Mouse (Mus musculus): ENCODE data around the gene Styxl1. TPM values are rescaled to one million over a fixed set of nuclear protein-coding genes. Genes with fewer than 3 reads are reported as not detected.

Styxl1 gene
- polyA plus RNA-seq, 1 experiment from 2014 or later = 0.41 TPM

DNA sequence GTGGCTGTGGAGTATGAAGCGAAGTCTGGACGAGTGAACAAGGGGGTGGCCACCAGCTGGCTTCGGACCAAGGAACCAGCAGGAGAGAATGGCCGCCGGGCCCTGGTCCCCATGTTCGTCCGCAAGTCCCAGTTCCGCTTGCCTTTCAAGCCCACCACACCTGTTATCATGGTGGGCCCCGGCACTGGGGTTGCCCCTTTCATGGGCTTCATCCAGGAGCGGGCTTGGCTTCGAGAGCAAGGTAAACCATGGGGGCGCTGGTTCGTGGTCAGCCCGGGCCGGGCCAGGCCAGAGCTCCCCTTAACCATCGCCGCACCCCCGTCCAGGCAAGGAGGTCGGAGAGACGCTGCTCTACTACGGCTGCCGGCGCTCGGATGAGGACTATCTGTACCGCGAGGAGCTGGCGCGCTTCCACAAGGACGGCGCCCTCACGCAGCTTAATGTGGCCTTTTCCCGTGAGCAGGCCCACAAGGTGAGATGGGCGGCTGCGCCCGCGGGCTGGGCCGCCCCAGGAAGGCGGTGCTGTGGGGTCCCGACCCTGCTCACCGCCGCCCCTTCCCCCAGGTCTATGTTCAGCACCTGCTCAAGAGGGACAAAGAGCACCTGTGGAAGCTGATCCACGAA is 44.0 kb downstream of the Styxl1 start:
- ATAC-seq = no peak
- H3K27ac ChIP-seq = no peak overlapping the region
- no peak overlapping the region for H3K4me2 ChIP-seq
- H3K27me3 ChIP-seq = no peaks in the 10 kb centered on the region
- peaks cover 92% of the 10 kb centered on the region for H3K36me3 ChIP-seq (ENCODE audit: poor library complexity, severe bottlenecking)
- 93% methylated on average over 41 of the region's 42 CpGs for WGBS
- no peak overlapping the region for H3K4me3 ChIP-seq
- H3K9me3 ChIP-seq (replicated peaks) = no peaks in the 10 kb centered on the region
- no peak overlapping the region for H3K9ac ChIP-seq
- H3K4me1 ChIP-seq = no peaks in the 10 kb centered on the region

- Histone ChIP-seq H3K4me2 (no peak overlapping the region), H3K9ac (no peak overlapping the region), H3K4me3 (no peak overlapping the region), H3K27ac (no peak overlapping the region), H3K4me1 (no peaks in the 10 kb centered on the region), H3K27me3 (no peaks in the 10 kb centered on the region), H3K9me3 (replicated peaks) (no peaks in the 10 kb centered on the region), H3K36me3 (ENCODE audit: poor library complexity, severe bottlenecking) (peaks cover 99% of the 10 kb centered on the region)
- no peak for ATAC-seq
- WGBS = 95% methylated on average over 4 of the region's 4 CpGs
Observed at GRCm38 (mm10) chr5:135733071-135733470, 45.1 kb downstream of the Styxl1 start.

DNA sequence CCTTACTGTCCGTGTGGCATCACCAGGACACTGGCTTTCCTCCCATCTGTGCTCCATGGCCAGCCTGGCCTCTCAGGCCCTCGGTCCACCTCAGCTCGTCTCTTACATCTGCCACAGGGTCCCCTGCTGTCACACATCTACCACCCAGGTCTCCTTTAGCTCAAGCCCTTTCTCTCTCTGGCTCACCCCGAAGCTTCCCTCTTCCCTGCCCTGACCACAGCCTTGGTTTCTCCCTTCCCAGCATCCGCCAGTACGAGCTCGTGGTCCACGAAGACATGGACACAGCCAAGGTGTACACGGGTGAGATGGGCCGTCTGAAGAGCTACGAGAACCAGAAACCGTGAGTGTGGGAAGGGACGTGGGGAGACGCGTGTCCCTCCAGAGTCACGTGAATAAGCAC is 46.9 kb downstream of the Styxl1 start:
- H3K4me2 ChIP-seq = no peak overlapping the region
- ATAC-seq = no peak
- no peak overlapping the region for H3K27ac ChIP-seq
- WGBS = 93% methylated on average over 16 of the region's 16 CpGs
- no peak overlapping the region for H3K9ac ChIP-seq
- peaks cover 15% of the 10 kb centered on the region for H3K4me1 ChIP-seq
- peaks cover 85% of the 10 kb centered on the region for H3K36me3 ChIP-seq (ENCODE audit: poor library complexity, severe bottlenecking)
- no peak overlapping the region for H3K4me3 ChIP-seq
- no peaks in the 10 kb centered on the region for H3K9me3 ChIP-seq (replicated peaks)
- no peaks in the 10 kb centered on the region for H3K27me3 ChIP-seq

DNA sequence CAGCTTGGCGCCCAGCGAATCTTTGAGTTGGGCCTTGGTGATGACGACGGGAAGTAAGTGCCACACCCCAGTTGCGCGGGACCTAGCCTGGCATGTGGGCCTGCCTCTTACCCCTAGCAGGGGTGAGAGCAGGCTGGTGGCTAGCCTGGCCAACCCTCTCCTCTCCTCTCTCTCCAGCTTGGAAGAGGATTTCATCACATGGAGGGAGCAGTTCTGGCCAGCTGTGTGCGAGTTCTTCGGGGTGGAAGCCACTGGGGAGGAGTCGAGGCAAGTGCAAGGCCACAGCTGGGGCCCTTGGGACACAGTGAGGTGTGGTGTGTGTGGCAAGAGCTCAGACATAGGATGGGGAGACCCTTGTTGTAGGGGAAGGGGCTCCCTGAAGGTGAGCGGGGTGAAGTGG is 47.3 kb downstream of the Styxl1 start:
- Histone ChIP-seq H3K9me3 (replicated peaks) (no peaks in the 10 kb centered on the region), H3K27me3 (no peaks in the 10 kb centered on the region), H3K4me2 (no peak overlapping the region), H3K27ac (no peak overlapping the region), H3K9ac (no peak overlapping the region), H3K4me1 (peaks cover 19% of the 10 kb centered on the region), H3K4me3 (no peak overlapping the region), H3K36me3 (ENCODE audit: poor library complexity, severe bottlenecking) (peaks cover 81% of the 10 kb centered on the region)
- ATAC-seq = no peak
- WGBS = 93% methylated on average over 10 of the region's 10 CpGs

DNA sequence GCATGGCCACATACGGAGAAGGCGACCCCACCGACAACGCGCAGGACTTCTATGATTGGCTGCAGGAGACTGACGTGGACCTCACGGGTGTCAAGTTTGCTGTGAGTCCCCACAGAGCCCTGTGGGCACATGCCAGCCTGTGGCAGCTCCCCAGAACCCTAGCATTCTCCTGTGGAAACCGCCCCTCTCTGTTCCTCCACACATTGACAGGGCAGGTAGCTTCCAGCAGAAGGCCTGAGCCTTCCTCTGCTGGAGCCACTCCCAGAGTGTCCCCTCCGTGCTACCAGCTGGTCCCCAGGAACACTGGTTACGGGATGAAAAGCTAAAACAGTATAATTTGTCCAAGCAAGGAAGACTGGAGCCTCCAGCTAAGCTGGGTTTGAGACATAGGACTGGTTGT is 47.9 kb downstream of the Styxl1 start:
- peaks cover 75% of the 10 kb centered on the region for H3K36me3 ChIP-seq (ENCODE audit: poor library complexity, severe bottlenecking)
- peaks cover 26% of the 10 kb centered on the region for H3K4me1 ChIP-seq
- no peak for ATAC-seq
- no peak overlapping the region for H3K27ac ChIP-seq
- H3K9ac ChIP-seq = no peak overlapping the region
- H3K27me3 ChIP-seq = no peaks in the 10 kb centered on the region
- 94% methylated on average over 10 of the region's 10 CpGs for WGBS
- no peaks in the 10 kb centered on the region for H3K9me3 ChIP-seq (replicated peaks)
- H3K4me2 ChIP-seq = no peak overlapping the region
- no peak overlapping the region for H3K4me3 ChIP-seq

DNA sequence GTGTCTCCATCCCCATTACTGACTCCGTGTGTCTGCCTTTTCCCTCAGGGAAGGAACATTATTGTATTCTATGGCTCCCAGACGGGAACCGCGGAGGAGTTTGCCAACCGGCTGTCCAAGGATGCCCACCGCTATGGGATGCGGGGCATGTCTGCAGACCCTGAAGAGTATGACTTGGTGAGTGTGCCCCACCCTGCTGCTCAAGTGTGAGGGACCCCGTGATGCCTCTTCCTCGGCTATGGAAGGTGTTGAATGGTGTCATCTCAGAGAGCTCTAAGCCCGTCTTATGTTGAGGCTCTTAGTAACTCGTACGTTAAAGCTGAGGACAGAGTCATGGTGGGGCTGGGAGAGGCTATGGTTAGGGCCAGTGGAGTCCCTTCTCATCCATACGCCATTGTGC is 48.8 kb downstream of the Styxl1 start:
- 96% methylated on average over 13 of the region's 13 CpGs for WGBS
- H3K4me2 ChIP-seq = no peak overlapping the region
- no peak overlapping the region for H3K9ac ChIP-seq
- H3K4me1 ChIP-seq = peaks cover 35% of the 10 kb centered on the region
- peaks cover 66% of the 10 kb centered on the region for H3K36me3 ChIP-seq (ENCODE audit: poor library complexity, severe bottlenecking)
- no peak for ATAC-seq
- H3K4me3 ChIP-seq = no peak overlapping the region
- no peaks in the 10 kb centered on the region for H3K9me3 ChIP-seq (replicated peaks)
- no peaks in the 10 kb centered on the region for H3K27me3 ChIP-seq
- no peak overlapping the region for H3K27ac ChIP-seq

DNA sequence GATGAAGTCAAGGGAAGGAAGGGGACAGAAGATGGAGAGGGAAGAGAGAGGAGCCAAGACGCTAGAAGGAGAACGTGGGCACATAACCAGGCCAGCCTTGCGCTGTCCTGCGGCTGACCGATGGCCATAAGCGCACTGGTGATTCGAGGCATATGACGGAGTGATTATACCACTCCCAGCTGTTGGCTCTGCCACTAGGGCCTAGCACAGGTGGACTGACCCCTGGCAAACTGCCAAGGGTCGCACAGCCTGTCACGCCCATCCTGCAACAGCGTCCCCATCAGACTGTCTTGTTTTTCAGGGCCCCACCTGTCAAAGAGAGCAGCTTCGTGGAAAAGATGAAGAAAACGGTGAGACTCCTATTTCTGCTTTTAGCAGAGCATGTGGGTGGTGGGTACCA is 49.8 kb downstream of the Styxl1 start:
- H3K4me1 ChIP-seq = peaks cover 45% of the 10 kb centered on the region
- H3K9me3 ChIP-seq (replicated peaks) = no peaks in the 10 kb centered on the region
- no peak overlapping the region for H3K4me2 ChIP-seq
- no peak overlapping the region for H3K9ac ChIP-seq
- H3K27me3 ChIP-seq = no peaks in the 10 kb centered on the region
- no peak for ATAC-seq
- WGBS = 95% methylated on average over 13 of the region's 13 CpGs
- H3K36me3 ChIP-seq (ENCODE audit: poor library complexity, severe bottlenecking) = peaks cover 56% of the 10 kb centered on the region
- no peak overlapping the region for H3K4me3 ChIP-seq
- H3K27ac ChIP-seq = no peak overlapping the region

DNA sequence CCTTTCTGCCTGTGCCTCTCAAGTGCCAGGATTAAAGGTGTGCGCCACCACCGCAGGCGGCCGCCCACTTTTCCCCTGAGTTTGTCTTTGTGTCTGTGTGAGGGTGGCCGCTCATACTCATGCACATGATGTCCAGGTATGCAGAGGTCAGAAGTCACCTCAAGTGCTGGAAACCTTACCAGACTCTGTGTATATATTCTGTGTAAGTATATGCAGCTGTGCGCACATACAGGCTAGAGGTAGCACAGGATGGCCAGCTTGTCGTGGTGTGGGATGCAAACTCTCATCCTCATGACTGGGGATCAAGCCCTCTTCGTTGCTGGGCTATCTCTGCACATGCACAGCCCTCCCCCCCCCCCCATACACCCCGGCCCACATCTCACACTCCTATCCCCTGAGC is 50.3 kb downstream of the Styxl1 start:
- 93% methylated on average over 9 of the region's 9 CpGs for WGBS
- Histone ChIP-seq H3K4me1 (peaks cover 49% of the 10 kb centered on the region), H3K27me3 (no peaks in the 10 kb centered on the region), H3K4me2 (no peak overlapping the region), H3K27ac (no peak overlapping the region), H3K9me3 (replicated peaks) (no peaks in the 10 kb centered on the region), H3K4me3 (no peak overlapping the region), H3K36me3 (ENCODE audit: poor library complexity, severe bottlenecking) (peaks cover 51% of the 10 kb centered on the region), H3K9ac (no peak overlapping the region)
- ATAC-seq = no peak

DNA sequence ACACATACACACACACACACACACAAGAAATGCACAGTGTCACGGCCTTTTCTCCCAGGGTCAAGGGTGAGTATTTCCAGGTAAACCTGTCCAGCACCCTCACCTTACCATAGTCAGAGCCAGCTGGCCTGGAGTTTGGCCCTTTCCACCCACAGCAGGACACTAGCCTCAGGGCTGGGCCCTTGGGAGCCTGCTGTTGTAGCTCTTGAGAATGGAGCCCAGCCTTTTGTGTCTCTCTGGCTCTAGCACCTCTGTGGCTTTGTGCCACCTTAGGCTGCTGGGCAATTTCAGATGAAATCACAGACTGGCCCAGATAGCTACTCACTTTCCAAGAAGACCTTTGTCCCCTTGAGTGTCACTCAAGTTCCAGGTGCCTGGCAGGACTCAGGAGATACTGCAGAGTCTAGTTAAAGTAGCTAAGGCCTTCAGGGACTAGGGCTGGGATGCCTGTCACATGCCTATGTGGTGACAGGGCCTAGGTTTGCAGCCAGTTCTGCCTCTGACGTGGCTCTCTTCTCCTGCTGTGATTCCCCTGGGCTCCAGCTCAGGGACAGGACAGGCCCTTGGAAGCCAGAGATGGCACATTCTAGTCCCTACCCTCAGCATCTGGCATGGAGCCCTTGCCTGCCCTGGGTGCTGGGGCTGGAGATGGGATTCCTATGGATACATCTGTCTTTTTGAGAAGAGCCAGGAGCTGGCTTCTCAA is 51.4 kb downstream of the Styxl1 start:
- H3K4me3 ChIP-seq = peak overlapping the region; percentile 38
- no peaks in the 10 kb centered on the region for H3K9me3 ChIP-seq (replicated peaks)
- peak overlapping the region; percentile 69 for H3K9ac ChIP-seq
- no peak for ATAC-seq
- peak overlapping the region; percentile 68 for H3K4me2 ChIP-seq
- H3K27ac ChIP-seq = peak overlapping the region; percentile 99
- peaks cover 40% of the 10 kb centered on the region for H3K36me3 ChIP-seq (ENCODE audit: poor library complexity, severe bottlenecking)
- H3K4me1 ChIP-seq = peaks cover 59% of the 10 kb centered on the region
- 74% methylated on average over 2 of the region's 2 CpGs for WGBS
- H3K27me3 ChIP-seq = no peaks in the 10 kb centered on the region

GRCm38 (mm10) chr5:135725991-135726390 is 52.2 kb downstream of the Styxl1 start:
- WGBS = 21% methylated on average over 6 of the region's 6 CpGs
- Histone ChIP-seq H3K4me3 (peak overlapping the region; percentile 38), H3K9ac (peak overlapping the region; percentile 69), H3K27ac (peak overlapping the region; percentile 99), H3K36me3 (ENCODE audit: poor library complexity, severe bottlenecking) (peaks cover 34% of the 10 kb centered on the region), H3K9me3 (replicated peaks) (no peaks in the 10 kb centered on the region), H3K4me1 (peaks cover 60% of the 10 kb centered on the region), H3K27me3 (no peaks in the 10 kb centered on the region), H3K4me2 (peak overlapping the region; percentile 68)
- ATAC-seq = no peak

GRCm38 (mm10) chr5:135725391-135725841 is 52.8 kb downstream of the Styxl1 start:
- H3K4me1 ChIP-seq = peaks cover 60% of the 10 kb centered on the region
- H3K27ac ChIP-seq = peak overlapping the region; percentile 99
- no peaks in the 10 kb centered on the region for H3K9me3 ChIP-seq (replicated peaks)
- H3K36me3 ChIP-seq (ENCODE audit: poor library complexity, severe bottlenecking) = peaks cover 29% of the 10 kb centered on the region
- peak; percentile 94 for ATAC-seq
- H3K4me2 ChIP-seq = peak overlapping the region; percentile 68
- H3K27me3 ChIP-seq = no peaks in the 10 kb centered on the region
- peak overlapping the region; percentile 69 for H3K9ac ChIP-seq
- under 1% methylated on average over 8 of the region's 8 CpGs for WGBS
- peak overlapping the region; percentile 38 for H3K4me3 ChIP-seq

DNA sequence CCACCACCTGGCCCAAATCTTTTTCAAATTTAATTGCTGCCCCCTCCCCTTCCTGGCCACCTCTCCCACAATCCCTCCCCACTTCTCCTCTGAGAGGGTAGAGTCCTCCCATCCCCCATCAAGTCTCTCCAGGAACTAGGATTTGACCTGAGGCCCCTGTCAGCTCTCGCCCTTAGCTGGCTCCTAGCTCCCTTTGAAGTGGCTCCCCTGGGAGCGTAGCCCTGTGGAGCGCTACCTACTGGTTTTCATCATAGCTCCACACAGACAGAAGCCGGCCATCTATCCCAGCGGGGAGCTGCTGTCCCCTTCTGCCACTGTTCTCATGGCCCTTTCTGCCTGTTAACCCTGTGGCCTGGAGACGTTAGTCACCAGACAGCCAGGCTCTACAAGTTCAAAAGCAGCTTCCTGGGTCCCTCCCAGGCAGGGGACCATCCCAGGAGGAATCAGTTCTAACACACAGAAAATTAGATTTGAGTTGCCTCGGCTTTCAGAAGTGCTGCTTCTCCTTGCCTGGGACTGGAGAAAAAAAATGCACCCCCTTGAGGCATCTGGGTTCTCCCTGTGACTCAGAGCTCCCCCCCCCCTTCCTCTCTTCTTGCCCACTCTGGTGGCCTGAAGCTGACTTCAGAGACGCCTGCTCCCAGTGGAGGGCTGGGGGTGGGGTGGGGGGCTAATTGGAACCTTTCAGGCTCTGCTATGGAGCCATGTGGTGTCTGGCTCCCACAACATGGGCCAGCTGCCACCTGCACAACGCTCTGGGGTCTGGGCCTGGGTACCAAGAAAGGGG is 53.5 kb downstream of the Styxl1 start:
- no peaks in the 10 kb centered on the region for H3K27me3 ChIP-seq
- peaks cover 22% of the 10 kb centered on the region for H3K36me3 ChIP-seq (ENCODE audit: poor library complexity, severe bottlenecking)
- WGBS = 2% methylated on average over 8 of the region's 9 CpGs
- peaks cover 63% of the 10 kb centered on the region for H3K4me1 ChIP-seq
- peak overlapping the region; percentile 69 for H3K9ac ChIP-seq
- H3K4me2 ChIP-seq = peak overlapping the region; percentile 68
- H3K9me3 ChIP-seq (replicated peaks) = no peaks in the 10 kb centered on the region
- H3K4me3 ChIP-seq = peak overlapping the region; percentile 38
- peak overlapping the region; percentile 99 for H3K27ac ChIP-seq
- ATAC-seq = peak; percentile 86
